Comparison of ENCODE assay signal across 15 mouse cellular contexts in genomic region chr4:84352656-84353055, GRCm38 (mm10).
"Had no signal": no experiment of that assay in that cellular context is flagged by ENCODE, and none has a peak within 500 bp of the region (broad histone marks: within the 10 kb centered on the region; RNA-seq: fewer than 3 reads in every experiment).

No protein-coding gene starts in this region.

- H3K4me3 ChIP-seq: limb, embryonic 12.5 days; liver, embryonic 13.5 days; midbrain, embryonic 12.5 days; neural tube, embryonic 13.5 days had no signal

- H3K9me3 ChIP-seq: limb, embryonic 12.5 days; liver, embryonic 13.5 days; midbrain, embryonic 12.5 days; neural tube, embryonic 13.5 days had no signal

- DNase-seq: kidney, postnatal 36 days; layer of hippocampus, adult 9-11 months; layer of hippocampus, postnatal 36 days; liver; liver, embryonic 13.5 days; liver, postnatal 0 days; right cerebral cortex, postnatal 4 days; spleen, adult 18-20 months; thymus, adult 18-20 months; thymus, postnatal 14 days had no signal

- H3K27me3 ChIP-seq: limb, embryonic 12.5 days; liver, embryonic 13.5 days; neural tube, embryonic 13.5 days had no signal

- ATAC-seq: liver, postnatal 0 days; midbrain, embryonic 16.5 days had no signal

- H3K36me3 ChIP-seq: limb, embryonic 12.5 days; liver, embryonic 13.5 days; midbrain, embryonic 12.5 days; neural tube, embryonic 13.5 days had no signal

- H3K4me2 ChIP-seq: limb, embryonic 12.5 days; liver, embryonic 13.5 days; midbrain, embryonic 12.5 days; neural tube, embryonic 13.5 days had no signal

- H3K27ac ChIP-seq: limb, embryonic 12.5 days; liver, embryonic 13.5 days; macrophage; midbrain, embryonic 12.5 days; neural tube, embryonic 13.5 days had no signal

- H3K9ac ChIP-seq: limb, embryonic 12.5 days; liver, embryonic 13.5 days; liver, postnatal 0 days; midbrain, embryonic 12.5 days; neural tube, embryonic 13.5 days had no signal

- H3K4me1 ChIP-seq: liver, embryonic 13.5 days had no signal
